Mouse (Mus musculus) kidney, adult 2 months (tissue): ENCODE data around the gene Ldb1.

Source experiments
- CTCF ChIP-seq: fragments of 200-500 bp; conservative IDR thresholded peaks from 2 replicates; pipeline ENCODE4 v1.5.1; 2011; ENCODE audit warnings: low read depth, mild to moderate bottlenecking, control low read depth, low read length, moderate library complexity, mixed read lengths; ENCODE audit not compliant: insufficient read depth, insufficient read length
- POLR2A ChIP-seq: fragments of 200-500 bp; IDR thresholded peaks from one replicate; pipeline ENCODE4 v1.6.1; 2011; ENCODE audit warnings: low read depth, low read length, control low read depth

- TF ChIP-seq CTCF, result no peak
- TF ChIP-seq POLR2A, result no peak
Measured at GRCm38 (mm10) chr19:45991171-45991570, 53.8 kb downstream of the Ldb1 start.
